Mouse (Mus musculus) hindbrain, embryonic 14.5 days (tissue): ENCODE measurements around the gene Cd300lg. TPM values are rescaled to one million over a fixed set of nuclear protein-coding genes. Genes with fewer than 3 reads are reported as not detected.

Experiments used
- ATAC-seq: fragments of 200-750 bp; cut with Nextera tagmentation; 2 replicates; pipeline ENCODE4 v1.8.0; 2017; ENCODE audit warnings: moderate number of reproducible peaks, mild to moderate bottlenecking, moderate TSS enrichment, moderate library complexity; ENCODE audit not compliant: low FRiP score
- DNase-seq: peaks from one replicate; pipeline ENCODE4 v3.0.0-alpha.2; 2015; ENCODE audit warnings: low spot score
- H3K27ac ChIP-seq: fragments of 300-500 bp; sonication (generic); 2 replicates; pipeline ENCODE4 v1.5.1; 2014; ENCODE audit warnings: mild to moderate bottlenecking, moderate library complexity
- H3K27me3 ChIP-seq: fragments of 300-500 bp; sonication (generic); 2 replicates; pipeline ENCODE4 v1.6.1; 2014; ENCODE audit warnings: mild to moderate bottlenecking, low read length, mixed read lengths; ENCODE audit not compliant: control insufficient read depth, insufficient read depth
- H3K36me3 ChIP-seq: fragments of 300-500 bp; sonication (generic); replicated peaks from 2 replicates; pipeline ENCODE4 v1.6.1; 2014; ENCODE audit not compliant: control insufficient read depth, insufficient read depth
- H3K4me1 ChIP-seq: fragments of 300-500 bp; sonication (generic); replicated peaks from 2 replicates; pipeline ENCODE4 v1.6.1; 2014; ENCODE audit warnings: antibody characterized with exemption, low read length, mixed read lengths; ENCODE audit not compliant: control insufficient read depth, insufficient read depth
- H3K4me2 ChIP-seq: fragments of 300-500 bp; sonication (generic); replicated peaks from 2 replicates; pipeline ENCODE4 v1.6.1; 2014; ENCODE audit warnings: mild to moderate bottlenecking, moderate library complexity
- H3K4me3 ChIP-seq: fragments of 300-500 bp; sonication (generic); replicated peaks from 2 replicates; pipeline ENCODE4 v1.5.1; 2014; ENCODE audit warnings: mild to moderate bottlenecking, low read length
- H3K9ac ChIP-seq: fragments of 300-500 bp; sonication (generic); 2 replicates; pipeline ENCODE4 v1.6.1; 2014
- H3K9me3 ChIP-seq: fragments of 300-500 bp; sonication (generic); 2 replicates; pipeline ENCODE4 v1.6.1; 2016; ENCODE audit warnings: low read length; ENCODE audit not compliant: control insufficient read depth
- WGBS: fragments of 180-500 bp; shearing (Covaris S2); extraction: QIAGEN DNeasy Blood & Tissue Kit; methylation state at CpG from one replicate; pipeline ENCODE4 v1.1.7; 2014; 5-methylcytosine and 5-hydroxymethylcytosine counted together
- polyA plus RNA-seq: library from polyadenylated mRNA; unstranded; fragments of >200 nt; fragmentation: Nextera tagmentation; extraction: Ambion mirVana; gene quantifications from 2 replicates; pipeline ENCODE4 v1.2.1, GENCODE M21; 2014

The Cd300lg gene
- polyA plus RNA-seq, result 0.27 TPM in 1 of 2 replicates, not detected in the other

DNA sequence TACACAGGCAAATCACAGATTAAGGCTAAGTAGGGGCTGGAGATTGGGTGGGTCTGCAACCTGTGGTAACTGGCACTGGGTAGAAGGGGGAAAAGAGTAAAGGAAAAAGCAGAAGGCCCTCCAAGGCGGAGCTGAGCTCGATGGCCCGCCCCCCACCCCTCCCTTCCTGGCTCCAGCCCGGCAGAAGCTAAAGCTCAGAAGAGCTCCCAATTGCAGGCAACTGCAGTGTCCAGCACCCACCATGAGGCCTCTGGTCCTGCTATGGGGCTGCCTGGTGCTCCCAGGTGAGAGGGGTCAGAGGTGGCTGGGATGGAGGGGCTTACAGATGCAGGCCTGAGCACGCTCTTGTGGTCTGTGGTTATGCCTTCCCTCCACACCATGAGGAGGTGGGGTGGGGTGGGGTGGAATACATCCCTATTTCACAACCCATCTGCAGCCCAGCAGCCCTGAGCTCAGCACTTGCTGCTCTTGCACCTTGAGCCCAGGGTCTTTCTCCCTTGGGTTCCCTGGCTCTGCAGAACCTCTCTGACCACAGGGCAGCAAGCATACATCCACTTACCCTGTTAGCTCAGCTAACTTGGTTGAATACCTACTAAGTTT lies at the start of gene Cd300lg:
TSS of gene Cd300lg (plus strand) at position 160 of the 600 bp plus-strand sequence.
- no peaks in the 10 kb centered on the region for H3K27me3 ChIP-seq
- DNase-seq (no peak), ATAC-seq (no peak)
- H3K9ac ChIP-seq, result no peak within 1 kb of the TSS
- WGBS, result 77% methylated on average over 5 of the region's 5 CpGs
- H3K4me1 ChIP-seq, result no peaks in the 10 kb centered on the region
- no peak within 1 kb of the TSS for H3K4me2 ChIP-seq
- no peak within 1 kb of the TSS for H3K4me3 ChIP-seq
- H3K27ac ChIP-seq, result no peak within 1 kb of the TSS
- peaks cover 14% of the 10 kb centered on the region; the same call in 1 of the 2 replicates for H3K9me3 ChIP-seq
- H3K36me3 ChIP-seq, result no peaks in the 10 kb centered on the region

DNA sequence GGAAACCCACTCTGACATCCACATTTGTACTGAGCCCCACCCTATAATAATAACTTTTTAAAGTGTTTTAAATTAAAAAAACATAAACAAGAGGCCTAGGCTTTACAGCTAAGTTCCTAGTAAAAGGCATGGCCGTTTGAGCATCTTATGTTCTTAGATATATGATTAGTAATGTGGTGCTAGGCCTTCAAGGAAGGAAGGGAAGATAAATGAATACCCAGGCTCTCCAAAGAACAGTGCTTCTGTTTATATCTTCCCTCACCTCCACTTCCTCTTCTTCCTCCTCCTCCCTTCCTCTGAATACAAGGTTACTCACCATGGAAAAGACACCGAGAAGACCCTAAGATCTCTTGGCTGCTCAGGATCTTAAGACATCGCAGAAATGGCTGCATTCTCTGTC lies 49.5 kb upstream of the Cd300lg start:
- H3K9ac ChIP-seq, result no peak overlapping the region
- no peak overlapping the region for H3K4me2 ChIP-seq
- DNase-seq (no peak), ATAC-seq (no peak)
- 0 out of 2 replicates have a peak, but pooled peaks cover 9% of the 10 kb centered on the region for H3K36me3 ChIP-seq
- H3K27ac ChIP-seq, result no peak overlapping the region
- 76% methylated on average over 3 of the region's 3 CpGs for WGBS
- H3K4me1 ChIP-seq, result no peaks in the 10 kb centered on the region
- H3K4me3 ChIP-seq, result no peak overlapping the region
- no peaks in the 10 kb centered on the region for H3K9me3 ChIP-seq
- H3K27me3 ChIP-seq, result no peaks in the 10 kb centered on the region

- Histone ChIP-seq H3K4me2 (no peak overlapping the region), H3K36me3 (0 out of 2 replicates have a peak, but pooled peaks cover 9% of the 10 kb centered on the region), H3K9ac (no peak overlapping the region), H3K9me3 (no peaks in the 10 kb centered on the region), H3K4me3 (no peak overlapping the region), H3K27me3 (no peaks in the 10 kb centered on the region), H3K4me1 (no peaks in the 10 kb centered on the region), H3K27ac (no peak overlapping the region)
- no peak for ATAC-seq
- no peak for DNase-seq
- 91% methylated on average over 7 of the region's 7 CpGs for WGBS
Observed at GRCm38 (mm10) chr11:101992411-101992810, 48.9 kb upstream of the Cd300lg start.

GRCm38 (mm10) chr11:101994100-101994499 lies 47.2 kb upstream of the Cd300lg start:
- H3K9me3 ChIP-seq, result no peaks in the 10 kb centered on the region
- H3K4me3 ChIP-seq, result no peak overlapping the region
- ATAC-seq, result no peak
- no peak overlapping the region for H3K9ac ChIP-seq
- H3K4me1 ChIP-seq, result no peaks in the 10 kb centered on the region
- no peak overlapping the region for H3K27ac ChIP-seq
- 0 out of 2 replicates have a peak, but pooled peaks cover 9% of the 10 kb centered on the region for H3K36me3 ChIP-seq
- no peaks in the 10 kb centered on the region for H3K27me3 ChIP-seq
- 78% methylated on average over 8 of the region's 8 CpGs for WGBS
- no peak for DNase-seq
- H3K4me2 ChIP-seq, result no peak overlapping the region

DNA sequence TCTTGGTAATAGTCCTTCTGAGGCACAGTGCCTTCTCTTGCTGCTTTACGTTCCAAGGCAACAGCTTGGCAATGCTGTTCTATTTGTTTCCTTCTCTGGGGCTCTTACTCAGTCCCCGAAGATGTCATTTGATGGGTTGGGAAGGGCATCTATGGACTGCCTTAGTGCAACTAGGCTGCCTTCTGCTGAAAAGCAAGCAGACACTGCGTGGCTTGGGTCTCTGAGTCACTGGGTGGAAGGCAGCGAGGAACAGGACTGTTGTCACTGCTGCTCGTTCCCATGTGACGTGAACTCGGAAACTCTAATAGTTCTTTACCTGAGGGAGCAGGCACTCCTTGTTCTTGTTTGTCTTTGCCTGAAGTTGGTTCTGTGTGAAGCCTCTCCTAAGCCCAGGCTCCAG lies 45.4 kb upstream of the Cd300lg start:
- DNase-seq (no peak), ATAC-seq (no peak)
- Histone ChIP-seq H3K4me3 (no peak overlapping the region), H3K4me2 (no peak overlapping the region), H3K27ac (no peak overlapping the region), H3K9ac (no peak overlapping the region), H3K36me3 (peaks cover 17% of the 10 kb centered on the region), H3K9me3 (no peaks in the 10 kb centered on the region), H3K27me3 (no peaks in the 10 kb centered on the region), H3K4me1 (no peaks in the 10 kb centered on the region)
- 90% methylated on average over 7 of the region's 7 CpGs for WGBS

DNA sequence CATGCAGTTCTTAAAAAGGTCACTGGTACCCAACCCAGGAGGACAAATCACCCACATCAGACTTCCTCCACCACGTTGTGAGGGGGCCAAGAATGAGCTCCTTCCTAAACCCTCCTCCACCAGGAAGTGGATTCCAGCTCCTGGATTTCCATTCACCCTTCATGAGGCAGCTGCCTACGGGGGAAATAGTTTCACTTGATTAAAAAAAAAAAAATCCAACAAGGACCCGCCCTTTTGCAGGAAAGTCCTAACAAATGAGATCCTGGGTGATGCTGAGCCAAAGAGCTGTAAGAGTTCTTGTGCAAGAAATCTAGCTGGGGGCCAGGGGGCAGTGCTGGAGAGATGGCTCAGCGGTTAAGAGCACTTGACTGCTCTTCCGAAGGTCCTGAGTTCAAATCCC lies 43.1 kb upstream of the Cd300lg start:
- no peak overlapping the region for H3K9ac ChIP-seq
- no peaks in the 10 kb centered on the region for H3K4me1 ChIP-seq
- no peak overlapping the region for H3K27ac ChIP-seq
- H3K9me3 ChIP-seq, result no peaks in the 10 kb centered on the region
- no peak overlapping the region for H3K4me3 ChIP-seq
- no peak for DNase-seq
- no peaks in the 10 kb centered on the region for H3K27me3 ChIP-seq
- H3K36me3 ChIP-seq, result peaks cover 34% of the 10 kb centered on the region
- 57% methylated on average over 5 of the region's 5 CpGs for WGBS
- ATAC-seq, result no peak
- H3K4me2 ChIP-seq, result no peak overlapping the region

DNA sequence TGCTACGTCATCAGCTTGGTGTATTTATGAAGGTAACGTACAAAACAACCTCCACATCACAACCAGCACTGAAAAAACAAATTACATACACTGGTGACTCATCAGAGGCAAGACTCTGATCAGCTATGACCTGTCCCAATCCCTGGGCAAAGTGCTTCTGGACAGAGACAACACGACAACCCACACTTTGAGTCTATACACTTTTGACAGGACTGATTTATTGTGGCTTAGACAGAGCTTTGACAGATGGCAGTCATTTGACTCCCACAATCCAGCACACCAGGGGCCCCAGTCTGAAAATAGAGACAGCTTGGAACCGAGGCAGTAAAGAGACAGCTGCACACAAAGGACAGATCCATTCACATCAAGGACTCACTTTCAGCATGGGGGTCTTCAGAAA lies 41.8 kb upstream of the Cd300lg start:
- Histone ChIP-seq H3K4me3 (no peak overlapping the region), H3K27me3 (no peaks in the 10 kb centered on the region), H3K9ac (no peak overlapping the region), H3K4me1 (no peaks in the 10 kb centered on the region), H3K4me2 (no peak overlapping the region), H3K36me3 (peaks cover 46% of the 10 kb centered on the region), H3K27ac (no peak overlapping the region), H3K9me3 (no peaks in the 10 kb centered on the region)
- no peak for DNase-seq
- ATAC-seq, result no peak
- WGBS, result 42% methylated on average over 4 of the region's 4 CpGs

- Histone ChIP-seq H3K4me2 (no peak overlapping the region), H3K4me3 (no peak overlapping the region), H3K27ac (no peak overlapping the region), H3K9ac (no peak overlapping the region), H3K9me3 (no peaks in the 10 kb centered on the region), H3K36me3 (peaks cover 65% of the 10 kb centered on the region), H3K4me1 (no peaks in the 10 kb centered on the region), H3K27me3 (no peaks in the 10 kb centered on the region)
- ATAC-seq (no peak), DNase-seq (no peak)
- 92% methylated on average over 8 of the region's 8 CpGs for WGBS
Observed at GRCm38 (mm10) chr11:102004251-102004650, 37.1 kb upstream of the Cd300lg start.

DNA sequence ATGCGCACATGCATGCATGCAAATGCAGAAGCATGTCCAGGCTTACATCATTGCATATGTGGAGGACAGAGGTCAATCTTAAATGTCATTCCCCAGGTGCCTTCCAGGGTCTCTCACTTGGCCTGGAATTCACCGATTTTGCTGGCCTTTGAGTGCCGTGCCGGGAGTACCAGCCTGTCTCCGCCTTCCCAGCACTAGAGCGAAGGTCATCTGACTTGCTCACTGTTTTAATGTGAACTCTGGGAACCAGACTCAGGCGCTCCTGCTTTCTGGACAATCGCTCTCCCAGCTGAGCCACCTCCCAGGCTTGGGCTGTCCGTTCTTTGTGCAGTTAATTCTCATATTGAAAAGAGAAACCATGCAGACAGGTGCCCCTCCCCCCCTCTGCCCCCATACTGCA lies 35.0 kb upstream of the Cd300lg start:
- Histone ChIP-seq H3K9me3 (no peaks in the 10 kb centered on the region), H3K4me1 (peaks cover 10% of the 10 kb centered on the region; the same call in 1 of the 2 replicates), H3K27ac (no peak overlapping the region), H3K4me3 (no peak overlapping the region), H3K36me3 (peaks cover 67% of the 10 kb centered on the region), H3K27me3 (no peaks in the 10 kb centered on the region), H3K9ac (no peak overlapping the region), H3K4me2 (no peak overlapping the region)
- DNase-seq (no peak), ATAC-seq (no peak)
- WGBS, result 45% methylated on average over 9 of the region's 9 CpGs

DNA sequence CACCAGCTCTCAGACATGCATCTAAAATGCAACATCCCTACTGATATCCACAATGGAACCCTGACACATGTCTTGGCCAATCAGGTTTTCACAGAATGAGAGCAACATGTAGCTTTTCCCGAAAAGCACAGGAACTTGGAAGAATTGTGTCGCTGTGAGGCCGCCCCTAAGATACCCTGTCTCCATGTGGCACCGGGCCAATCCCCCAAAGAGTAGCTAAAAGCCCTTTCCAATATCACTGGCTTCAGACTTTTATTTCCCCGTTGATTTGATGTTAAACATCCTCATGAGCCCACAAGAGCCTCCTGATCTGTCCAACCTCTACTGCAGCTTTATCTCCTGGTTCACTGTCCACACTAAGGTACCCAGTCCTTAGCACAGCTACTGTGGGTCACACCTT lies 34.6 kb upstream of the Cd300lg start:
- H3K9me3 ChIP-seq, result no peaks in the 10 kb centered on the region
- no peaks in the 10 kb centered on the region for H3K27me3 ChIP-seq
- ATAC-seq (no peak), DNase-seq (no peak)
- WGBS, result 59% methylated on average over 5 of the region's 5 CpGs
- no peak overlapping the region for H3K4me2 ChIP-seq
- H3K27ac ChIP-seq, result no peak overlapping the region
- no peak overlapping the region for H3K4me3 ChIP-seq
- peaks cover 63% of the 10 kb centered on the region for H3K36me3 ChIP-seq
- H3K9ac ChIP-seq, result no peak overlapping the region
- peaks cover 14% of the 10 kb centered on the region; the same call in 1 of the 2 replicates for H3K4me1 ChIP-seq
